Mouse (Mus musculus): Measurements from ENCODE around the gene Stx3.

GRCm38 (mm10) chr19:11819800-11820199 lies 597 bp upstream of the Stx3 start:
- TF ChIP-seq CTCF (IDR thresholded peaks at IDR 0.05; ENCODE audit: borderline replicate concordance, insufficient read depth, low read length), result peak; percentile 72
- no peak for TF ChIP-seq POLR2A (IDR thresholded peaks at IDR 0.05; ENCODE audit: low read depth, low read length)

Data from embryonic fibroblast, embryonic 13.5 days (primary cell).